Mouse (Mus musculus) intestine, embryonic 15.5 days (tissue): ENCODE results near the gene Top3a. TPM values are rescaled to one million over a fixed set of nuclear protein-coding genes. Genes with fewer than 3 reads are reported as not detected.

Experiments
- ATAC-seq: fragments of 200-750 bp; cut with Nextera tagmentation; 2 replicates; pipeline ENCODE4 v1.8.0; 2017; ENCODE audit warnings: moderate TSS enrichment, moderate library complexity
- H3K27ac ChIP-seq: fragments of 300-500 bp; sonication (generic); 2 replicates; pipeline ENCODE4 v1.5.1; 2015; ENCODE audit warnings: mild to moderate bottlenecking, inconsistent platforms
- H3K27me3 ChIP-seq: fragments of 300-500 bp; sonication (generic); replicated peaks from 2 replicates; pipeline ENCODE4 v1.6.1; 2015; ENCODE audit warnings: inconsistent platforms
- H3K36me3 ChIP-seq: fragments of 300-500 bp; sonication (generic); 2 replicates; pipeline ENCODE4 v1.6.1; 2015; ENCODE audit warnings: inconsistent platforms
- H3K4me1 ChIP-seq: fragments of 300-500 bp; sonication (generic); replicated peaks from 2 replicates; pipeline ENCODE4 v1.6.1; 2015; ENCODE audit warnings: inconsistent platforms
- H3K4me2 ChIP-seq: fragments of 300-500 bp; sonication (generic); replicated peaks from 2 replicates; pipeline ENCODE4 v1.6.1; 2015; ENCODE audit warnings: mild to moderate bottlenecking, inconsistent platforms
- H3K4me3 ChIP-seq: fragments of 300-500 bp; sonication (generic); replicated peaks from 2 replicates; pipeline ENCODE4 v1.5.1; 2015; ENCODE audit warnings: inconsistent platforms
- H3K9ac ChIP-seq: fragments of 300-500 bp; sonication (generic); 2 replicates; pipeline ENCODE4 v1.6.1; 2015; ENCODE audit warnings: inconsistent platforms
- H3K9me3 ChIP-seq: fragments of 300-500 bp; sonication (generic); 2 replicates; pipeline ENCODE4 v1.6.1; 2016; ENCODE audit warnings: inconsistent platforms
- WGBS: fragments of 180-500 bp; shearing (Covaris S2); methylation state at CpG from one replicate; pipeline ENCODE4 v1.1.7; 2015; 5-methylcytosine and 5-hydroxymethylcytosine counted together
- polyA plus RNA-seq: library from polyadenylated mRNA; unstranded; fragments of >200 nt; fragmentation: Nextera tagmentation; extraction: Ambion mirVana; gene quantifications from 2 replicates; pipeline ENCODE4 v1.2.1, GENCODE M21; 2015

Top3a gene
- polyA plus RNA-seq, 1 experiment from 2014 or later, result 13.0 TPM

- Histone ChIP-seq H3K4me2 (peak within 1 kb of the TSS; percentile 78), H3K27me3 (no peaks in the 10 kb centered on the region), H3K36me3 (peaks cover 23% of the 10 kb centered on the region; the same call in 1 of the 2 replicates), H3K9me3 (no peaks in the 10 kb centered on the region), H3K9ac (peak within 1 kb of the TSS; percentile 90), H3K4me1 (peaks cover 21% of the 10 kb centered on the region), H3K4me3 (peak within 1 kb of the TSS; percentile 87), H3K27ac (peak within 1 kb of the TSS; percentile 91)
- ATAC-seq, result peak; percentile 93
- WGBS, result under 1% methylated on average over 44 of the region's 44 CpGs
Measured at GRCm38 (mm10) chr11:60728260-60728761, 48.9 kb downstream of the Top3a start, which contains the start of gene Mief2. TSS of gene Mief2 (plus strand) at chr11:60728398.

- Histone ChIP-seq H3K27ac (peak overlapping the region; percentile 91), H3K9ac (peak overlapping the region; percentile 90), H3K9me3 (no peaks in the 10 kb centered on the region), H3K27me3 (no peaks in the 10 kb centered on the region), H3K4me1 (peaks cover 21% of the 10 kb centered on the region), H3K4me2 (peak overlapping the region; percentile 78), H3K4me3 (peak overlapping the region; percentile 87), H3K36me3 (peaks cover 20% of the 10 kb centered on the region; the same call in 1 of the 2 replicates)
- ATAC-seq, result peak; percentile 45
- WGBS, result 6% methylated on average over 12 of the region's 12 CpGs
Measured at GRCm38 (mm10) chr11:60727392-60728140, 49.6 kb downstream of the Top3a start.

GRCm38 (mm10) chr11:60726601-60727391 is 50.4 kb downstream of the Top3a start, which contains the start of gene Flii:
TSS of gene Flii (minus strand) at chr11:60727263.
- peaks cover 22% of the 10 kb centered on the region; the same call in 1 of the 2 replicates for H3K36me3 ChIP-seq
- H3K4me2 ChIP-seq, result peak within 1 kb of the TSS; percentile 78
- peak; percentile 84 for ATAC-seq
- peak within 1 kb of the TSS; percentile 87 for H3K4me3 ChIP-seq
- H3K9ac ChIP-seq, result peak within 1 kb of the TSS; percentile 90
- H3K27me3 ChIP-seq, result no peaks in the 10 kb centered on the region
- peak within 1 kb of the TSS; percentile 91 for H3K27ac ChIP-seq
- H3K9me3 ChIP-seq, result no peaks in the 10 kb centered on the region
- peaks cover 21% of the 10 kb centered on the region for H3K4me1 ChIP-seq
- under 1% methylated on average over 69 of the region's 71 CpGs for WGBS

GRCm38 (mm10) chr11:60719263-60719662 is 57.9 kb downstream of the Top3a start:
- Histone ChIP-seq H3K27ac (no peak overlapping the region), H3K36me3 (peaks cover 66% of the 10 kb centered on the region), H3K4me1 (no peaks in the 10 kb centered on the region), H3K9ac (no peak overlapping the region), H3K27me3 (no peaks in the 10 kb centered on the region), H3K9me3 (no peaks in the 10 kb centered on the region), H3K4me2 (no peak overlapping the region), H3K4me3 (no peak overlapping the region)
- WGBS, result 48% methylated on average over 5 of the region's 5 CpGs
- ATAC-seq, result no peak

DNA sequence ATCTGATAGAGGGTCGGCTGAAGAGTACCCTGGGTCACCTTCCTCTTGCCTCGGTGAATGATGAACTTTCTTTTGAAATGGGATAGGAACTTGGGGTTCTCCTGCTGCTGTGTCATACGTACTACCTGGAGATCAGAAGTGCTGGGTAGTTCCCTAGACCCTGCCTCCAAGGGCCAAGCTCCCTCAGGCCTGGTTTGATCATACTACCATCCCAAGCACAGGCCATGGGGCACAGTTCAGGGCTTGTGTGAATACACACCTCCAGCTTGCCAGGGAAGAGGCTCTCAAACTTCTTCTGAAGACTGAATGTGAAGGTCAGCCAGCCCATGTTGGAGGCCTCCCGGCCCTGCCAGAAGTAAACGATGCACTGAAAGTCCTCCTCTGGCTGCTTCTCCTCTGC is 61.3 kb downstream of the Top3a start:
- ATAC-seq, result no peak
- 85% methylated on average over 5 of the region's 5 CpGs for WGBS
- H3K9ac ChIP-seq, result no peak overlapping the region
- peaks cover 81% of the 10 kb centered on the region for H3K36me3 ChIP-seq
- no peaks in the 10 kb centered on the region for H3K27me3 ChIP-seq
- no peak overlapping the region for H3K4me2 ChIP-seq
- no peaks in the 10 kb centered on the region for H3K4me1 ChIP-seq
- H3K9me3 ChIP-seq, result no peaks in the 10 kb centered on the region
- H3K4me3 ChIP-seq, result no peak overlapping the region
- H3K27ac ChIP-seq, result no peak overlapping the region

GRCm38 (mm10) chr11:60712639-60713255 is 64.4 kb downstream of the Top3a start:
- no peak overlapping the region for H3K4me2 ChIP-seq
- whole genome bisulfite sequencing, result 92% methylated on average over 13 of the region's 13 CpGs
- peaks cover 72% of the 10 kb centered on the region for H3K36me3 ChIP-seq
- H3K9me3 ChIP-seq, result no peaks in the 10 kb centered on the region
- no peak overlapping the region for H3K27ac ChIP-seq
- ATAC-seq, result no peak
- no peak overlapping the region for H3K9ac ChIP-seq
- no peaks in the 10 kb centered on the region for H3K4me1 ChIP-seq
- no peak overlapping the region for H3K4me3 ChIP-seq
- H3K27me3 ChIP-seq, result no peaks in the 10 kb centered on the region

DNA sequence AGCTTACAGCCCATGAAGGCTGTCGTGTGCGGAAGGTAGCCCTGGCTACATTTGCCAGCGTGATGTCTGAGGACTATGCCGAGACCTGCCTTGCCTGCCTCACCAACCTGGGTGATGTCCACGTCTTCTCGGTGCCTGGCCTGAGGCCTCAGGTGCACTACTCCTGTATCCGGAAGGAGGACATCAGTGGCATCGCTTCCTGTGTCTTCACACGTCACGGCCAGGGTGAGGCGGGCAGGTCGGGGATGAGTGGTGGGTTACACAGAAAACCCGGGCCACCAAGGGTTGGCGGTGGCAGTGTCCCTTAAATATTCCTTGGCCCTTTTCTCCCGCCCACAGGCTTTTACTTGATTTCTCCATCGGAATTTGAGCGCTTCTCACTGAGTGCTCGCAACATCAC is 65.1 kb downstream of the Top3a start:
- no peaks in the 10 kb centered on the region for H3K27me3 ChIP-seq
- H3K9me3 ChIP-seq, result no peaks in the 10 kb centered on the region
- no peak overlapping the region for H3K27ac ChIP-seq
- no peak overlapping the region for H3K9ac ChIP-seq
- no peak overlapping the region for H3K4me2 ChIP-seq
- H3K36me3 ChIP-seq, result peaks cover 73% of the 10 kb centered on the region
- 93% methylated on average over 18 of the region's 18 CpGs for WGBS
- H3K4me3 ChIP-seq, result no peak overlapping the region
- no peak for ATAC-seq
- no peaks in the 10 kb centered on the region for H3K4me1 ChIP-seq

DNA sequence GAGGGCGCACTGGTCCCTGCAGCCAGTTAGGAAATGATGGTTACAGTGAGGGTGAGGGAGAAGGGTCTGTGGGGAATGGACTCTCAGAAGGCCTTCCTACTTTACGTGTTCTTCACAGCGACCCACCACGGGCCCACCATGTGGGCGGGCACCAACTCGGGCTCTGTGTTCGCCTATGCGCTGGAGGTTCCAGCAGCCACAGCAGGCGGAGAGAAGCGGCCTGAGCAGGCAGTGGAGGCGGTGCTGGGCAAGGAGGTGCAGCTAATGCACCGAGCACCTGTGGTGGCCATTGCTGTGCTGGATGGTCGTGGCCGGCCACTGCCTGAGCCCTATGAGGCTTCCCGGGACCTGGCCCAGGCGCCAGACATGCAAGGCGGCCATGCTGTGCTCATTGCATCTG is 65.9 kb downstream of the Top3a start:
- Histone ChIP-seq H3K4me3 (no peak overlapping the region), H3K4me1 (no peaks in the 10 kb centered on the region), H3K4me2 (no peak overlapping the region), H3K36me3 (peaks cover 75% of the 10 kb centered on the region), H3K9me3 (no peaks in the 10 kb centered on the region), H3K9ac (no peak overlapping the region), H3K27me3 (no peaks in the 10 kb centered on the region), H3K27ac (no peak overlapping the region)
- no peak for ATAC-seq
- 89% methylated on average over 17 of the region's 17 CpGs for WGBS

GRCm38 (mm10) chr11:60709481-60710465 is 67.4 kb downstream of the Top3a start:
- Histone ChIP-seq H3K4me1 (no peaks in the 10 kb centered on the region), H3K4me2 (no peak overlapping the region), H3K4me3 (no peak overlapping the region), H3K27me3 (no peaks in the 10 kb centered on the region), H3K27ac (no peak overlapping the region), H3K36me3 (peaks cover 71% of the 10 kb centered on the region), H3K9me3 (no peaks in the 10 kb centered on the region), H3K9ac (no peak overlapping the region)
- WGBS, result 92% methylated on average over 45 of the region's 45 CpGs
- ATAC-seq, result no peak

- Histone ChIP-seq H3K4me2 (no peak overlapping the region), H3K27me3 (no peaks in the 10 kb centered on the region), H3K4me3 (no peak overlapping the region), H3K9me3 (no peaks in the 10 kb centered on the region), H3K36me3 (peaks cover 66% of the 10 kb centered on the region), H3K4me1 (no peaks in the 10 kb centered on the region), H3K9ac (0 out of 2 replicates have a peak overlapping the region, but pooled peaks have one; percentile 20), H3K27ac (no peak overlapping the region)
- no peak for ATAC-seq
- 90% methylated on average over 10 of the region's 10 CpGs for WGBS
Measured at GRCm38 (mm10) chr11:60708631-60709030, 68.5 kb downstream of the Top3a start.

DNA sequence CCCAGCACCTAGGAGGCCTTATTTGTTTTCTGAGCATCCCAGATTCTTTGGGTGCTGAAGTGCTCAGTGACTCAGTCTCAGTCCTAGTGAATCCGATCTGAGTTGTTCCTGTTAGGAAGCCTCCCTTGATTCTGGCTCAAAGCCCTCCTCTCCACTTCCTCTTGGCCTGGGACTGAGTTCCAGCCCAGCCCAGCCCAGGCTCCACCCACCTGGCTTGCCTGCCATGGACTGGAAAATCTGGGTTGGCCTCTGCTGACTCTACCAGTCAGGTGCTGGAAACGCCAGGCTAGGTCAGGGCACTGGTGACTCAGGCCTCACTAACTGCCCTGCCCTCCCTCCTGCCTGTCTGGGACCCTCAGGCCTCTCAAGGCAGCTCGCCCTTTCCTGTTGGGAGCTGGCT is 69.5 kb downstream of the Top3a start:
- no peak overlapping the region for H3K4me2 ChIP-seq
- no peak overlapping the region for H3K4me3 ChIP-seq
- WGBS, result 50% methylated on average over 3 of the region's 3 CpGs
- no peaks in the 10 kb centered on the region for H3K27me3 ChIP-seq
- H3K27ac ChIP-seq, result no peak overlapping the region
- peak; percentile 57 for ATAC-seq
- no peak overlapping the region for H3K9ac ChIP-seq
- peaks cover 57% of the 10 kb centered on the region for H3K36me3 ChIP-seq
- no peaks in the 10 kb centered on the region for H3K9me3 ChIP-seq
- no peaks in the 10 kb centered on the region; the same call in 1 of the 2 replicates for H3K4me1 ChIP-seq
